Mouse (Mus musculus): ENCODE results near the gene Stx8. TPM values are rescaled to one million over a fixed set of nuclear protein-coding genes. Genes with fewer than 3 reads are reported as not detected.

Gene Stx8
- polyA plus RNA-seq, 1 experiment from 2014 or later = 64.2 TPM

- H3K4me2 ChIP-seq (ENCODE audit: low read depth, low read length) = no peak overlapping the region
- no peaks in the 10 kb centered on the region for H3K36me3 ChIP-seq (ENCODE audit: control insufficient read depth, insufficient read depth, low read length)
- ATAC-seq = no peak
- H3K27me3 ChIP-seq (replicated peaks; ENCODE audit: control insufficient read depth, insufficient read depth, low read length) = no peaks in the 10 kb centered on the region
- no peak overlapping the region for H3K4me3 ChIP-seq (ENCODE audit: low read length)
- no peak overlapping the region for H3K27ac ChIP-seq (ENCODE audit: low read length)
- WGBS = 91% methylated on average over 2 of the region's 2 CpGs
- no peaks in the 10 kb centered on the region for H3K9me3 ChIP-seq (ENCODE audit: control insufficient read depth, low read length)
- 0 out of 2 replicates have a peak, but pooled peaks cover 10% of the 10 kb centered on the region for H3K4me1 ChIP-seq (ENCODE audit: control insufficient read depth, insufficient read depth, low read length)
- H3K9ac ChIP-seq (ENCODE audit: low read depth, low read length) = no peak overlapping the region
Observed at GRCm38 (mm10) chr11:68062116-68062515, 96.1 kb downstream of the Stx8 start.

- ATAC-seq = no peak
- Histone ChIP-seq H3K9ac (ENCODE audit: low read depth, low read length) (no peak overlapping the region), H3K4me1 (ENCODE audit: control insufficient read depth, insufficient read depth, low read length) (peaks cover 13% of the 10 kb centered on the region; the same call in 1 of the 2 replicates), H3K27me3 (replicated peaks; ENCODE audit: control insufficient read depth, insufficient read depth, low read length) (no peaks in the 10 kb centered on the region), H3K36me3 (ENCODE audit: control insufficient read depth, insufficient read depth, low read length) (no peaks in the 10 kb centered on the region), H3K9me3 (ENCODE audit: control insufficient read depth, low read length) (no peaks in the 10 kb centered on the region), H3K4me3 (ENCODE audit: low read length) (no peak overlapping the region), H3K27ac (ENCODE audit: low read length) (no peak overlapping the region), H3K4me2 (ENCODE audit: low read depth, low read length) (no peak overlapping the region)
- WGBS = 89% methylated on average over 10 of the region's 10 CpGs
Observed at GRCm38 (mm10) chr11:68067806-68068205, 101.8 kb downstream of the Stx8 start.

GRCm38 (mm10) chr11:68070086-68070485 lies 104.1 kb downstream of the Stx8 start:
- no peak overlapping the region for H3K4me3 ChIP-seq (ENCODE audit: low read length)
- H3K36me3 ChIP-seq (ENCODE audit: control insufficient read depth, insufficient read depth, low read length) = no peaks in the 10 kb centered on the region
- H3K9ac ChIP-seq (ENCODE audit: low read depth, low read length) = no peak overlapping the region
- WGBS = 69% methylated on average over 3 of the region's 3 CpGs
- peaks cover 15% of the 10 kb centered on the region; the same call in 1 of the 2 replicates for H3K4me1 ChIP-seq (ENCODE audit: control insufficient read depth, insufficient read depth, low read length)
- H3K27me3 ChIP-seq (replicated peaks; ENCODE audit: control insufficient read depth, insufficient read depth, low read length) = no peaks in the 10 kb centered on the region
- H3K27ac ChIP-seq (ENCODE audit: low read length) = no peak overlapping the region
- H3K4me2 ChIP-seq (ENCODE audit: low read depth, low read length) = no peak overlapping the region
- no peak for ATAC-seq
- no peaks in the 10 kb centered on the region for H3K9me3 ChIP-seq (ENCODE audit: control insufficient read depth, low read length)

- peaks cover 15% of the 10 kb centered on the region; the same call in 1 of the 2 replicates for H3K4me1 ChIP-seq (ENCODE audit: control insufficient read depth, insufficient read depth, low read length)
- H3K4me2 ChIP-seq (ENCODE audit: low read depth, low read length) = no peak overlapping the region
- H3K4me3 ChIP-seq (ENCODE audit: low read length) = no peak overlapping the region
- H3K36me3 ChIP-seq (ENCODE audit: control insufficient read depth, insufficient read depth, low read length) = no peaks in the 10 kb centered on the region
- WGBS = 51% methylated on average over 5 of the region's 5 CpGs
- no peak for ATAC-seq
- no peak overlapping the region for H3K27ac ChIP-seq (ENCODE audit: low read length)
- no peaks in the 10 kb centered on the region for H3K27me3 ChIP-seq (replicated peaks; ENCODE audit: control insufficient read depth, insufficient read depth, low read length)
- H3K9me3 ChIP-seq (ENCODE audit: control insufficient read depth, low read length) = no peaks in the 10 kb centered on the region
- no peak overlapping the region for H3K9ac ChIP-seq (ENCODE audit: low read depth, low read length)
Observed at GRCm38 (mm10) chr11:68071836-68072235, 105.8 kb downstream of the Stx8 start.

- no peak overlapping the region for H3K4me3 ChIP-seq (ENCODE audit: low read length)
- no peak overlapping the region for H3K9ac ChIP-seq (ENCODE audit: low read depth, low read length)
- H3K4me2 ChIP-seq (ENCODE audit: low read depth, low read length) = no peak overlapping the region
- ATAC-seq = no peak
- no peaks in the 10 kb centered on the region for H3K9me3 ChIP-seq (ENCODE audit: control insufficient read depth, low read length)
- no peak overlapping the region for H3K27ac ChIP-seq (ENCODE audit: low read length)
- H3K36me3 ChIP-seq (ENCODE audit: control insufficient read depth, insufficient read depth, low read length) = no peaks in the 10 kb centered on the region
- WGBS = 45% methylated on average over 11 of the region's 11 CpGs
- H3K4me1 ChIP-seq (ENCODE audit: control insufficient read depth, insufficient read depth, low read length) = peaks cover 15% of the 10 kb centered on the region; the same call in 1 of the 2 replicates
- H3K27me3 ChIP-seq (replicated peaks; ENCODE audit: control insufficient read depth, insufficient read depth, low read length) = no peaks in the 10 kb centered on the region
Observed at GRCm38 (mm10) chr11:68072597-68073210, 106.7 kb downstream of the Stx8 start.

- H3K36me3 ChIP-seq (ENCODE audit: control insufficient read depth, insufficient read depth, low read length) = no peaks in the 10 kb centered on the region
- WGBS = 47% methylated on average over 5 of the region's 5 CpGs
- H3K27me3 ChIP-seq (replicated peaks; ENCODE audit: control insufficient read depth, insufficient read depth, low read length) = no peaks in the 10 kb centered on the region
- H3K4me2 ChIP-seq (ENCODE audit: low read depth, low read length) = no peak overlapping the region
- H3K9ac ChIP-seq (ENCODE audit: low read depth, low read length) = no peak overlapping the region
- H3K9me3 ChIP-seq (ENCODE audit: control insufficient read depth, low read length) = no peaks in the 10 kb centered on the region
- no peak overlapping the region for H3K4me3 ChIP-seq (ENCODE audit: low read length)
- no peak overlapping the region for H3K27ac ChIP-seq (ENCODE audit: low read length)
- ATAC-seq = no peak
- H3K4me1 ChIP-seq (ENCODE audit: control insufficient read depth, insufficient read depth, low read length) = peaks cover 18% of the 10 kb centered on the region; the same call in 1 of the 2 replicates
Observed at GRCm38 (mm10) chr11:68074686-68075085, 108.7 kb downstream of the Stx8 start.

- peaks cover 18% of the 10 kb centered on the region; the same call in 1 of the 2 replicates for H3K4me1 ChIP-seq (ENCODE audit: control insufficient read depth, insufficient read depth, low read length)
- ATAC-seq = no peak
- 76% methylated on average over 2 of the region's 2 CpGs for WGBS
- no peak overlapping the region for H3K4me3 ChIP-seq (ENCODE audit: low read length)
- no peaks in the 10 kb centered on the region for H3K9me3 ChIP-seq (ENCODE audit: control insufficient read depth, low read length)
- 0 out of 2 replicates have a peak overlapping the region, but pooled peaks have one; percentile 21 for H3K27ac ChIP-seq (ENCODE audit: low read length)
- H3K36me3 ChIP-seq (ENCODE audit: control insufficient read depth, insufficient read depth, low read length) = no peaks in the 10 kb centered on the region
- H3K9ac ChIP-seq (ENCODE audit: low read depth, low read length) = no peak overlapping the region
- H3K27me3 ChIP-seq (replicated peaks; ENCODE audit: control insufficient read depth, insufficient read depth, low read length) = no peaks in the 10 kb centered on the region
- H3K4me2 ChIP-seq (ENCODE audit: low read depth, low read length) = no peak overlapping the region
Observed at GRCm38 (mm10) chr11:68075331-68075730, 109.3 kb downstream of the Stx8 start.

- H3K9ac ChIP-seq (ENCODE audit: low read depth, low read length) = no peak overlapping the region
- no peak overlapping the region for H3K4me3 ChIP-seq (ENCODE audit: low read length)
- 76% methylated on average over 2 of the region's 2 CpGs for WGBS
- no peaks in the 10 kb centered on the region for H3K36me3 ChIP-seq (ENCODE audit: control insufficient read depth, insufficient read depth, low read length)
- no peak overlapping the region for H3K4me2 ChIP-seq (ENCODE audit: low read depth, low read length)
- ATAC-seq = no peak
- no peaks in the 10 kb centered on the region for H3K9me3 ChIP-seq (ENCODE audit: control insufficient read depth, low read length)
- peaks cover 6% of the 10 kb centered on the region for H3K4me1 ChIP-seq (ENCODE audit: control insufficient read depth, insufficient read depth, low read length)
- no peaks in the 10 kb centered on the region for H3K27me3 ChIP-seq (replicated peaks; ENCODE audit: control insufficient read depth, insufficient read depth, low read length)
- H3K27ac ChIP-seq (ENCODE audit: low read length) = no peak overlapping the region
Observed at GRCm38 (mm10) chr11:68079756-68080155, 113.8 kb downstream of the Stx8 start.

- no peak overlapping the region for H3K9ac ChIP-seq (ENCODE audit: low read depth, low read length)
- H3K4me2 ChIP-seq (ENCODE audit: low read depth, low read length) = no peak overlapping the region
- H3K9me3 ChIP-seq (ENCODE audit: control insufficient read depth, low read length) = no peaks in the 10 kb centered on the region
- no peaks in the 10 kb centered on the region for H3K36me3 ChIP-seq (ENCODE audit: control insufficient read depth, insufficient read depth, low read length)
- H3K27me3 ChIP-seq (replicated peaks; ENCODE audit: control insufficient read depth, insufficient read depth, low read length) = no peaks in the 10 kb centered on the region
- ATAC-seq = no peak
- H3K4me1 ChIP-seq (ENCODE audit: control insufficient read depth, insufficient read depth, low read length) = peaks cover 6% of the 10 kb centered on the region
- no peak overlapping the region for H3K4me3 ChIP-seq (ENCODE audit: low read length)
- no peak overlapping the region for H3K27ac ChIP-seq (ENCODE audit: low read length)
- 88% methylated on average over 2 of the region's 2 CpGs for WGBS
Observed at GRCm38 (mm10) chr11:68080999-68081398, 115.0 kb downstream of the Stx8 start.

GRCm38 (mm10) chr11:68082756-68083155 lies 116.8 kb downstream of the Stx8 start:
- no peak overlapping the region for H3K4me2 ChIP-seq (ENCODE audit: low read depth, low read length)
- no peak for ATAC-seq
- H3K9me3 ChIP-seq (ENCODE audit: control insufficient read depth, low read length) = no peaks in the 10 kb centered on the region
- WGBS = 84% methylated on average over 12 of the region's 12 CpGs
- no peak overlapping the region for H3K9ac ChIP-seq (ENCODE audit: low read depth, low read length)
- H3K4me3 ChIP-seq (ENCODE audit: low read length) = no peak overlapping the region
- no peak overlapping the region for H3K27ac ChIP-seq (ENCODE audit: low read length)
- H3K36me3 ChIP-seq (ENCODE audit: control insufficient read depth, insufficient read depth, low read length) = no peaks in the 10 kb centered on the region
- peaks cover 10% of the 10 kb centered on the region for H3K4me1 ChIP-seq (ENCODE audit: control insufficient read depth, insufficient read depth, low read length)
- H3K27me3 ChIP-seq (replicated peaks; ENCODE audit: control insufficient read depth, insufficient read depth, low read length) = no peaks in the 10 kb centered on the region

All from intestine, embryonic 16.5 days (tissue).